Mouse (Mus musculus): ENCODE measurements around the gene Cldn34a.
"Not testable (repeated sequence)": the region's sequence is repeated elsewhere in the genome, so short reads cannot be mapped to it uniquely, and the experiment has no call there.

Gene Cldn34a

GRCm38 (mm10) chrX:152563034-152563433 lies at the start of gene Cldn34a:
Gene Cldn34a, plus strand, starts transcription at chrX:152563334.
- no peak for DNase-seq (ENCODE audit: low spot score in 2 of 2)

- DNase-seq (ENCODE audit: low spot score in 2 of 2) = not testable (repeated sequence)
Measured at GRCm38 (mm10) chrX:152518611-152519010, 44.5 kb upstream of the Cldn34a start.

DNA sequence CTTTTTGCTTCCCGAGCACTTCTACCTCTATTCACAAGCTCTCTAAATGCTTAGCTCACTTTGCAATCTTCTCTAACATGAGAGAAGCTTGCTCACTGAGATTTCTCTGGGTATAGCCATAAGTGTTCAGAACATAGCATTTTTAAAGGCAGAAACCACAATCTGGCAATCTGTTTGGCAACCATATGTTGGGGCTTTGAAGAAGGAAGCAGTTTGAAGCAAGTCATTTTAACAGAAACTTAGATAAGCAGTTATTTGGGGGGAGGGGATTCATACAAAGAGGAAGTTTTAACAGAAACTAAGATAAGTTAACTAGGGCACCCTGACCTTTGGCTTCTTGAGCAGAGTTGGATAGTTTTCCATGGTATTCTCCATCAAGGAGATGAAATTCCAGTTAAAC lies 17.4 kb upstream of the Cldn34a start:
- DNase-seq (ENCODE audit: low spot score in 2 of 2) = no peak

DNA sequence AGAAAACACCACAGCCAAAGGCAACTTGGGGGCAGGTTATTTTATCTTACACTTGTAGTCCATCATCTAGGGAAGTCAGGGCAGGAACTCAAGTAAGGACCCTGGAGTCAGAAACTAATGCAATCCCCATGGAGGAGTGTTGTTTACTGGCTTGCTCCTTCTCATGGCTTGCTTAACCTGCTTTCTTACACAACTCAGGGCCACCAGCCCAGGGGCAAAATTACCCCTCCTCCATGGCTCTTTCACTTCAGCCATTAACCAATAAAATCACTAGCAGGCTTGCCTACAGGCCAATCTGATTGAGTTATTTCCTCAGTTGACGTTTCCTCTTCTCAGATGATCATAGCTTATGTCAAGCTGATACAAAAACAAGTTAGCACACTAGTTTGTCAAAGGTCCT lies 15.0 kb upstream of the Cldn34a start:
- DNase-seq (ENCODE audit: low spot score in 2 of 2) = no peak

- no peak for DNase-seq (ENCODE audit: low spot score in 2 of 2)
Measured at GRCm38 (mm10) chrX:152557446-152557845, 5.7 kb upstream of the Cldn34a start.
